Mouse (Mus musculus): ENCODE results near the gene Trim34a. TPM values are rescaled to one million over a fixed set of nuclear protein-coding genes. Genes with fewer than 3 reads are reported as not detected.
A peak's percentile ranks its signal among the peaks of the same experiment; 100 is the strongest.
"Not testable (repeated sequence)": the region's sequence is repeated elsewhere in the genome, so short reads cannot be mapped to it uniquely, and the experiment has no call there.

The Trim34a gene
- polyA plus RNA-seq, 1 experiment from 2014 or later = 2.2 TPM

GRCm38 (mm10) chr7:104240857-104241256 lies 3.4 kb upstream of the Trim34a start:
- ATAC-seq (ENCODE audit: low read depth) (no peak), DNase-seq (ENCODE audit: low spot score) (no peak)
- Histone ChIP-seq H3K9ac (ENCODE audit: low read depth, low read length) (no peak overlapping the region), H3K27me3 (replicated peaks; ENCODE audit: control insufficient read depth, insufficient read depth, low read length) (no peaks in the 10 kb centered on the region), H3K9me3 (ENCODE audit: control insufficient read depth, low read length) (no peaks in the 10 kb centered on the region), H3K4me2 (ENCODE audit: low read depth, low read length) (no peak overlapping the region), H3K36me3 (ENCODE audit: control insufficient read depth, insufficient read depth, low read length) (no peaks in the 10 kb centered on the region), H3K4me3 (ENCODE audit: low read depth, low read length) (no peak overlapping the region), H3K4me1 (ENCODE audit: control insufficient read depth, insufficient read depth, low read length) (no peaks in the 10 kb centered on the region), H3K27ac (replicated peaks; ENCODE audit: low read depth, low read length) (no peak overlapping the region)

- Histone ChIP-seq H3K9me3 (ENCODE audit: control insufficient read depth, low read length) (no peaks in the 10 kb centered on the region), H3K27me3 (replicated peaks; ENCODE audit: control insufficient read depth, insufficient read depth, low read length) (no peaks in the 10 kb centered on the region), H3K4me2 (ENCODE audit: low read depth, low read length) (no peak overlapping the region), H3K27ac (replicated peaks; ENCODE audit: low read depth, low read length) (no peak overlapping the region), H3K36me3 (ENCODE audit: control insufficient read depth, insufficient read depth, low read length) (no peaks in the 10 kb centered on the region), H3K4me3 (ENCODE audit: low read depth, low read length) (no peak overlapping the region), H3K4me1 (ENCODE audit: control insufficient read depth, insufficient read depth, low read length) (no peaks in the 10 kb centered on the region), H3K9ac (ENCODE audit: low read depth, low read length) (no peak overlapping the region)
- DNase-seq (ENCODE audit: low spot score) (no peak), ATAC-seq (ENCODE audit: low read depth) (no peak)
- 45% methylated on average over 1 of the region's 1 CpGs for WGBS
Measured at GRCm38 (mm10) chr7:104243616-104244015, 641 bp upstream of the Trim34a start.

GRCm38 (mm10) chr7:104260380-104260779 lies 16.1 kb downstream of the Trim34a start:
- H3K36me3 ChIP-seq (ENCODE audit: control insufficient read depth, insufficient read depth, low read length); DNase-seq (ENCODE audit: low spot score); H3K27me3 ChIP-seq (replicated peaks; ENCODE audit: control insufficient read depth, insufficient read depth, low read length); H3K4me3 ChIP-seq (ENCODE audit: low read depth, low read length); H3K4me2 ChIP-seq (ENCODE audit: low read depth, low read length); H3K4me1 ChIP-seq (ENCODE audit: control insufficient read depth, insufficient read depth, low read length); H3K9ac ChIP-seq (ENCODE audit: low read depth, low read length); ATAC-seq (ENCODE audit: low read depth); H3K27ac ChIP-seq (replicated peaks; ENCODE audit: low read depth, low read length); H3K9me3 ChIP-seq (ENCODE audit: control insufficient read depth, low read length): not testable (repeated sequence)
- 80% methylated on average over 4 of the region's 4 CpGs for WGBS

- not testable (repeated sequence) for H3K4me1 ChIP-seq (ENCODE audit: control insufficient read depth, insufficient read depth, low read length); DNase-seq (ENCODE audit: low spot score); H3K36me3 ChIP-seq (ENCODE audit: control insufficient read depth, insufficient read depth, low read length); H3K27ac ChIP-seq (replicated peaks; ENCODE audit: low read depth, low read length); H3K9ac ChIP-seq (ENCODE audit: low read depth, low read length); ATAC-seq (ENCODE audit: low read depth); H3K4me3 ChIP-seq (ENCODE audit: low read depth, low read length); H3K9me3 ChIP-seq (ENCODE audit: control insufficient read depth, low read length); H3K27me3 ChIP-seq (replicated peaks; ENCODE audit: control insufficient read depth, insufficient read depth, low read length); H3K4me2 ChIP-seq (ENCODE audit: low read depth, low read length)
- WGBS = 75% methylated on average over 2 of the region's 5 CpGs
Measured at GRCm38 (mm10) chr7:104265335-104265734, 21.1 kb downstream of the Trim34a start.

- H3K4me3 ChIP-seq (ENCODE audit: low read depth, low read length); H3K36me3 ChIP-seq (ENCODE audit: control insufficient read depth, insufficient read depth, low read length); H3K4me2 ChIP-seq (ENCODE audit: low read depth, low read length); ATAC-seq (ENCODE audit: low read depth); DNase-seq (ENCODE audit: low spot score); H3K9ac ChIP-seq (ENCODE audit: low read depth, low read length); H3K27me3 ChIP-seq (replicated peaks; ENCODE audit: control insufficient read depth, insufficient read depth, low read length); H3K9me3 ChIP-seq (ENCODE audit: control insufficient read depth, low read length); H3K27ac ChIP-seq (replicated peaks; ENCODE audit: low read depth, low read length); H3K4me1 ChIP-seq (ENCODE audit: control insufficient read depth, insufficient read depth, low read length): not testable (repeated sequence)
- WGBS = 94% methylated on average over 3 of the region's 3 CpGs
Measured at GRCm38 (mm10) chr7:104279361-104279760, 35.1 kb downstream of the Trim34a start.

- H3K27me3 ChIP-seq (replicated peaks; ENCODE audit: control insufficient read depth, insufficient read depth, low read length); H3K9ac ChIP-seq (ENCODE audit: low read depth, low read length); ATAC-seq (ENCODE audit: low read depth); H3K4me1 ChIP-seq (ENCODE audit: control insufficient read depth, insufficient read depth, low read length); DNase-seq (ENCODE audit: low spot score); H3K9me3 ChIP-seq (ENCODE audit: control insufficient read depth, low read length); H3K36me3 ChIP-seq (ENCODE audit: control insufficient read depth, insufficient read depth, low read length); H3K27ac ChIP-seq (replicated peaks; ENCODE audit: low read depth, low read length): not testable (repeated sequence)
- Histone ChIP-seq H3K4me3 (ENCODE audit: low read depth, low read length) (peak within 1 kb of the TSS; percentile 7; the same call in 1 of the 2 replicates), H3K4me2 (ENCODE audit: low read depth, low read length) (peak within 1 kb of the TSS; percentile 8; the same call in 1 of the 2 replicates)
- whole genome bisulfite sequencing = 39% methylated on average over 14 of the region's 14 CpGs
Measured at GRCm38 (mm10) chr7:104287576-104288443, 43.6 kb downstream of the Trim34a start, which contains the start of gene Trim5. Trim5 (minus strand) TSS chr7:104288094.

GRCm38 (mm10) chr7:104290641-104291040 lies 46.4 kb downstream of the Trim34a start:
- H3K4me1 ChIP-seq (ENCODE audit: control insufficient read depth, insufficient read depth, low read length) = no peaks in the 10 kb centered on the region
- ATAC-seq (ENCODE audit: low read depth) (no peak), DNase-seq (ENCODE audit: low spot score) (no peak)

GRCm38 (mm10) chr7:104291638-104292400 lies 47.6 kb downstream of the Trim34a start:
- DNase-seq (ENCODE audit: low spot score) (no peak), ATAC-seq (ENCODE audit: low read depth) (no peak)
- WGBS = 81% methylated on average over 5 of the region's 5 CpGs
- no peak overlapping the region for H3K9ac ChIP-seq (ENCODE audit: low read depth, low read length)
- H3K4me3 ChIP-seq (ENCODE audit: low read depth, low read length) = no peak overlapping the region
- no peaks in the 10 kb centered on the region for H3K9me3 ChIP-seq (ENCODE audit: control insufficient read depth, low read length)
- no peaks in the 10 kb centered on the region for H3K27me3 ChIP-seq (replicated peaks; ENCODE audit: control insufficient read depth, insufficient read depth, low read length)
- H3K36me3 ChIP-seq (ENCODE audit: control insufficient read depth, insufficient read depth, low read length) = no peaks in the 10 kb centered on the region
- no peaks in the 10 kb centered on the region for H3K4me1 ChIP-seq (ENCODE audit: control insufficient read depth, insufficient read depth, low read length)
- H3K4me2 ChIP-seq (ENCODE audit: low read depth, low read length) = no peak overlapping the region
- no peak overlapping the region for H3K27ac ChIP-seq (replicated peaks; ENCODE audit: low read depth, low read length)

More at GRCm38 (mm10) chr7:104290641-104291040, 46.4 kb downstream of the Trim34a start:
- Histone ChIP-seq H3K9me3 (ENCODE audit: control insufficient read depth, low read length) (no peaks in the 10 kb centered on the region), H3K27me3 (replicated peaks; ENCODE audit: control insufficient read depth, insufficient read depth, low read length) (no peaks in the 10 kb centered on the region), H3K27ac (replicated peaks; ENCODE audit: low read depth, low read length) (no peak overlapping the region), H3K36me3 (ENCODE audit: control insufficient read depth, insufficient read depth, low read length) (no peaks in the 10 kb centered on the region), H3K9ac (ENCODE audit: low read depth, low read length) (no peak overlapping the region), H3K4me3 (ENCODE audit: low read depth, low read length) (no peak overlapping the region), H3K4me2 (ENCODE audit: low read depth, low read length) (no peak overlapping the region)
- WGBS = 91% methylated on average over 1 of the region's 1 CpGs
